Mouse (Mus musculus): ENCODE measurements around the gene Etl4. TPM values are rescaled to one million over a fixed set of nuclear protein-coding genes. Genes with fewer than 3 reads are reported as not detected.

The Etl4 gene
- polyA plus RNA-seq, 1 experiment from 2014 or later = 34.4 TPM

GRCm38 (mm10) chr2:20549996-20550395, 640.4 kb downstream of the Etl4 start:
- Histone ChIP-seq H3K4me3 (ENCODE audit: low read depth, low read length) (no peak overlapping the region), H3K27ac (ENCODE audit: low read depth, low read length) (no peak overlapping the region), H3K9ac (ENCODE audit: low read length) (no peak overlapping the region; the same call in 1 of the 2 replicates), H3K36me3 (ENCODE audit: control insufficient read depth, insufficient read depth, low read length) (no peaks in the 10 kb centered on the region), H3K9me3 (ENCODE audit: control insufficient read depth, low read length) (no peaks in the 10 kb centered on the region), H3K4me1 (replicated peaks; ENCODE audit: control insufficient read depth, insufficient read depth, low read length) (peaks cover 11% of the 10 kb centered on the region), H3K4me2 (ENCODE audit: low read depth, low read length, severe bottlenecking) (no peak overlapping the region), H3K27me3 (ENCODE audit: control insufficient read depth, insufficient read depth, low read length) (no peaks in the 10 kb centered on the region)
- WGBS = 48% methylated on average over 1 of the region's 1 CpGs
- no peak for ATAC-seq (replicated peaks; ENCODE audit: low FRiP score)
- no peak for DNase-seq (ENCODE audit: low spot score)

GRCm38 (mm10) chr2:20555706-20556105, 646.1 kb downstream of the Etl4 start:
- Histone ChIP-seq H3K4me1 (replicated peaks; ENCODE audit: control insufficient read depth, insufficient read depth, low read length) (no peaks in the 10 kb centered on the region), H3K4me2 (ENCODE audit: low read depth, low read length, severe bottlenecking) (no peak overlapping the region), H3K36me3 (ENCODE audit: control insufficient read depth, insufficient read depth, low read length) (no peaks in the 10 kb centered on the region), H3K27me3 (ENCODE audit: control insufficient read depth, insufficient read depth, low read length) (no peaks in the 10 kb centered on the region), H3K27ac (ENCODE audit: low read depth, low read length) (no peak overlapping the region), H3K9me3 (ENCODE audit: control insufficient read depth, low read length) (no peaks in the 10 kb centered on the region), H3K4me3 (ENCODE audit: low read depth, low read length) (no peak overlapping the region), H3K9ac (ENCODE audit: low read length) (no peak overlapping the region)
- no peak for ATAC-seq (replicated peaks; ENCODE audit: low FRiP score)
- 71% methylated on average over 3 of the region's 3 CpGs for WGBS
- DNase-seq (ENCODE audit: low spot score) = no peak

- H3K9me3 ChIP-seq (ENCODE audit: control insufficient read depth, low read length) = no peaks in the 10 kb centered on the region
- no peak overlapping the region for H3K4me2 ChIP-seq (ENCODE audit: low read depth, low read length, severe bottlenecking)
- WGBS = 93% methylated on average over 5 of the region's 5 CpGs
- no peak overlapping the region for H3K9ac ChIP-seq (ENCODE audit: low read length)
- ATAC-seq (replicated peaks; ENCODE audit: low FRiP score) (no peak), DNase-seq (ENCODE audit: low spot score) (no peak)
- H3K4me1 ChIP-seq (replicated peaks; ENCODE audit: control insufficient read depth, insufficient read depth, low read length) = no peaks in the 10 kb centered on the region
- no peak overlapping the region for H3K4me3 ChIP-seq (ENCODE audit: low read depth, low read length)
- no peak overlapping the region for H3K27ac ChIP-seq (ENCODE audit: low read depth, low read length)
- no peaks in the 10 kb centered on the region for H3K36me3 ChIP-seq (ENCODE audit: control insufficient read depth, insufficient read depth, low read length)
- no peaks in the 10 kb centered on the region for H3K27me3 ChIP-seq (ENCODE audit: control insufficient read depth, insufficient read depth, low read length)
Measured at GRCm38 (mm10) chr2:20559083-20559482, 649.5 kb downstream of the Etl4 start.

GRCm38 (mm10) chr2:20559723-20560122, 650.1 kb downstream of the Etl4 start:
- ATAC-seq (replicated peaks; ENCODE audit: low FRiP score) (no peak), DNase-seq (ENCODE audit: low spot score) (no peak)
- Histone ChIP-seq H3K4me2 (ENCODE audit: low read depth, low read length, severe bottlenecking) (no peak overlapping the region), H3K36me3 (ENCODE audit: control insufficient read depth, insufficient read depth, low read length) (no peaks in the 10 kb centered on the region), H3K27ac (ENCODE audit: low read depth, low read length) (no peak overlapping the region), H3K9ac (ENCODE audit: low read length) (no peak overlapping the region), H3K9me3 (ENCODE audit: control insufficient read depth, low read length) (no peaks in the 10 kb centered on the region), H3K27me3 (ENCODE audit: control insufficient read depth, insufficient read depth, low read length) (no peaks in the 10 kb centered on the region), H3K4me1 (replicated peaks; ENCODE audit: control insufficient read depth, insufficient read depth, low read length) (no peaks in the 10 kb centered on the region), H3K4me3 (ENCODE audit: low read depth, low read length) (no peak overlapping the region)
- WGBS = 82% methylated on average over 2 of the region's 2 CpGs

- no peak for DNase-seq (ENCODE audit: low spot score)
- Histone ChIP-seq H3K9me3 (ENCODE audit: control insufficient read depth, low read length) (no peaks in the 10 kb centered on the region), H3K27ac (ENCODE audit: low read depth, low read length) (no peak overlapping the region), H3K9ac (ENCODE audit: low read length) (no peak overlapping the region), H3K4me1 (replicated peaks; ENCODE audit: control insufficient read depth, insufficient read depth, low read length) (no peaks in the 10 kb centered on the region), H3K4me2 (ENCODE audit: low read depth, low read length, severe bottlenecking) (no peak overlapping the region), H3K27me3 (ENCODE audit: control insufficient read depth, insufficient read depth, low read length) (no peaks in the 10 kb centered on the region), H3K4me3 (ENCODE audit: low read depth, low read length) (no peak overlapping the region), H3K36me3 (ENCODE audit: control insufficient read depth, insufficient read depth, low read length) (no peaks in the 10 kb centered on the region)
- no peak for ATAC-seq (replicated peaks; ENCODE audit: low FRiP score)
- WGBS = 98% methylated on average over 9 of the region's 9 CpGs
Measured at GRCm38 (mm10) chr2:20560581-20560980, 651.0 kb downstream of the Etl4 start.

GRCm38 (mm10) chr2:20563036-20563435, 653.5 kb downstream of the Etl4 start:
- 36% methylated on average over 6 of the region's 6 CpGs for WGBS

GRCm38 (mm10) chr2:20568456-20568855, 658.9 kb downstream of the Etl4 start:
- Histone ChIP-seq H3K4me3 (ENCODE audit: low read depth, low read length) (no peak overlapping the region), H3K27me3 (ENCODE audit: control insufficient read depth, insufficient read depth, low read length) (no peaks in the 10 kb centered on the region), H3K9ac (ENCODE audit: low read length) (no peak overlapping the region), H3K4me1 (replicated peaks; ENCODE audit: control insufficient read depth, insufficient read depth, low read length) (no peaks in the 10 kb centered on the region), H3K4me2 (ENCODE audit: low read depth, low read length, severe bottlenecking) (no peak overlapping the region), H3K9me3 (ENCODE audit: control insufficient read depth, low read length) (no peaks in the 10 kb centered on the region), H3K36me3 (ENCODE audit: control insufficient read depth, insufficient read depth, low read length) (no peaks in the 10 kb centered on the region), H3K27ac (ENCODE audit: low read depth, low read length) (no peak overlapping the region)
- WGBS = 93% methylated on average over 1 of the region's 1 CpGs
- ATAC-seq (replicated peaks; ENCODE audit: low FRiP score) = no peak
- no peak for DNase-seq (ENCODE audit: low spot score)

More at GRCm38 (mm10) chr2:20563036-20563435, 653.5 kb downstream of the Etl4 start:
- no peak overlapping the region for H3K4me2 ChIP-seq (ENCODE audit: low read depth, low read length, severe bottlenecking)
- no peak overlapping the region for H3K9ac ChIP-seq (ENCODE audit: low read length)
- DNase-seq (ENCODE audit: low spot score) = no peak
- no peaks in the 10 kb centered on the region for H3K27me3 ChIP-seq (ENCODE audit: control insufficient read depth, insufficient read depth, low read length)
- H3K9me3 ChIP-seq (ENCODE audit: control insufficient read depth, low read length) = no peaks in the 10 kb centered on the region
- ATAC-seq (replicated peaks; ENCODE audit: low FRiP score) = no peak
- no peak overlapping the region for H3K4me3 ChIP-seq (ENCODE audit: low read depth, low read length)
- no peak overlapping the region for H3K27ac ChIP-seq (ENCODE audit: low read depth, low read length)
- H3K4me1 ChIP-seq (replicated peaks; ENCODE audit: control insufficient read depth, insufficient read depth, low read length) = no peaks in the 10 kb centered on the region
- no peaks in the 10 kb centered on the region for H3K36me3 ChIP-seq (ENCODE audit: control insufficient read depth, insufficient read depth, low read length)

GRCm38 (mm10) chr2:20571940-20572339, 662.4 kb downstream of the Etl4 start:
- no peaks in the 10 kb centered on the region for H3K9me3 ChIP-seq (ENCODE audit: control insufficient read depth, low read length)
- WGBS = 81% methylated on average over 1 of the region's 1 CpGs
- no peak overlapping the region for H3K9ac ChIP-seq (ENCODE audit: low read length)
- H3K4me1 ChIP-seq (replicated peaks; ENCODE audit: control insufficient read depth, insufficient read depth, low read length) = no peaks in the 10 kb centered on the region
- no peaks in the 10 kb centered on the region for H3K27me3 ChIP-seq (ENCODE audit: control insufficient read depth, insufficient read depth, low read length)
- H3K27ac ChIP-seq (ENCODE audit: low read depth, low read length) = no peak overlapping the region
- no peak for DNase-seq (ENCODE audit: low spot score)
- no peak for ATAC-seq (replicated peaks; ENCODE audit: low FRiP score)
- H3K4me3 ChIP-seq (ENCODE audit: low read depth, low read length) = no peak overlapping the region
- no peaks in the 10 kb centered on the region for H3K36me3 ChIP-seq (ENCODE audit: control insufficient read depth, insufficient read depth, low read length)
- H3K4me2 ChIP-seq (ENCODE audit: low read depth, low read length, severe bottlenecking) = no peak overlapping the region

- no peak overlapping the region for H3K4me2 ChIP-seq (ENCODE audit: low read depth, low read length, severe bottlenecking)
- H3K9me3 ChIP-seq (ENCODE audit: control insufficient read depth, low read length) = no peaks in the 10 kb centered on the region
- H3K36me3 ChIP-seq (ENCODE audit: control insufficient read depth, insufficient read depth, low read length) = no peaks in the 10 kb centered on the region
Measured at GRCm38 (mm10) chr2:20580331-20580730, 670.8 kb downstream of the Etl4 start.

More at GRCm38 (mm10) chr2:20580331-20580730, 670.8 kb downstream of the Etl4 start:
- DNase-seq (ENCODE audit: low spot score) (no peak), ATAC-seq (replicated peaks; ENCODE audit: low FRiP score) (no peak)
- Histone ChIP-seq H3K27ac (ENCODE audit: low read depth, low read length) (no peak overlapping the region), H3K4me1 (replicated peaks; ENCODE audit: control insufficient read depth, insufficient read depth, low read length) (no peaks in the 10 kb centered on the region), H3K4me3 (ENCODE audit: low read depth, low read length) (no peak overlapping the region), H3K9ac (ENCODE audit: low read length) (no peak overlapping the region), H3K27me3 (ENCODE audit: control insufficient read depth, insufficient read depth, low read length) (no peaks in the 10 kb centered on the region)
- WGBS = 91% methylated on average over 3 of the region's 3 CpGs

Measured in forebrain, embryonic 11.5 days (tissue).